Mouse (Mus musculus) lung, adult 2 months (tissue): ENCODE measurements around the gene Synrg. TPM values are rescaled to one million over a fixed set of nuclear protein-coding genes. Genes with fewer than 3 reads are reported as not detected.

ENCODE experiments used
- DNase-seq: peaks from one replicate; pipeline ENCODE4 v3.0.0; 2022
- H3K4me1 ChIP-seq: fragments of 200-500 bp; 2 replicates; pipeline ENCODE4 v1.6.1; 2011; ENCODE audit warnings: low read length; ENCODE audit not compliant: control insufficient read depth, insufficient read depth
- H3K4me3 ChIP-seq: fragments of 200-500 bp; replicated peaks from 2 replicates; pipeline ENCODE3; 2011; ENCODE audit warnings: low read depth, mild to moderate bottlenecking, control low read depth, low read length; ENCODE audit errors: extremely low read depth
- CTCF ChIP-seq: fragments of 200-500 bp; IDR thresholded peaks from 2 replicates; pipeline ENCODE4 v1.5.1; 2011; ENCODE audit warnings: mild to moderate bottlenecking, low read length, control low read depth; ENCODE audit not compliant: insufficient read depth
- POLR2A ChIP-seq: fragments of 200-500 bp; IDR thresholded peaks from 2 replicates; pipeline ENCODE4 v1.6.1; 2011; ENCODE audit warnings: low read depth, mild to moderate bottlenecking, control low read depth, low read length, borderline replicate concordance; ENCODE audit errors: extremely low read depth
- WGBS: fragments of 180-500 bp; shearing (Covaris S2); methylation state at CpG from one replicate; pipeline ENCODE4 v1.1.7; 2018; 5-methylcytosine and 5-hydroxymethylcytosine counted together
- polyA plus RNA-seq: library from polyadenylated mRNA; depleted of rRNA; stranded (reverse); fragments of >200 nt; gene quantifications from 2 replicates; pipeline ENCODE4 v1.2.3, GENCODE M21; 2012

Gene Synrg
- polyA plus RNA-seq, 1 experiment: 30.5 TPM

DNA sequence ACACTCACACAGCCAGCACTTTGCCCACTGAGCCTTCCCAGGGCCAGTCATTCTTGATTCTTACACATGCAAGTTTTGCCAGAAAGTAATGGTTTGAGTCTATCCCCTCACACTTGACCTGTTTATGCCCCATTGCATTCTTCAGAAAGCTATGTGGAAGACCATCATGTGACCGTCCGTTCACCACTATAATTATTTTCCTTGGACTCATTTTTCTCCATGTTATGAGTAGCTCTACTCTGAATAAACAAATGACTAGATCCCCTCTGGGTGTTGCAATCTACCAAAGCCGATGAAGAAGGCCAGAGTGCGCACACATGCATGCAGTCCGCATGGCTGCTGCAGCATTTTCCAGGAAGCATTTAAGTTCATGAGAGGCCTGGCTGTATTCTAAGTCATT lies 63.0 kb downstream of the Synrg start:
- TF ChIP-seq CTCF (no peak), POLR2A (no peak)
- 57% methylated on average over 5 of the region's 5 CpGs for WGBS
- H3K4me1 ChIP-seq: peaks cover 9% of the 10 kb centered on the region
- H3K4me3 ChIP-seq: no peak overlapping the region
- DNase-seq: no peak

DNA sequence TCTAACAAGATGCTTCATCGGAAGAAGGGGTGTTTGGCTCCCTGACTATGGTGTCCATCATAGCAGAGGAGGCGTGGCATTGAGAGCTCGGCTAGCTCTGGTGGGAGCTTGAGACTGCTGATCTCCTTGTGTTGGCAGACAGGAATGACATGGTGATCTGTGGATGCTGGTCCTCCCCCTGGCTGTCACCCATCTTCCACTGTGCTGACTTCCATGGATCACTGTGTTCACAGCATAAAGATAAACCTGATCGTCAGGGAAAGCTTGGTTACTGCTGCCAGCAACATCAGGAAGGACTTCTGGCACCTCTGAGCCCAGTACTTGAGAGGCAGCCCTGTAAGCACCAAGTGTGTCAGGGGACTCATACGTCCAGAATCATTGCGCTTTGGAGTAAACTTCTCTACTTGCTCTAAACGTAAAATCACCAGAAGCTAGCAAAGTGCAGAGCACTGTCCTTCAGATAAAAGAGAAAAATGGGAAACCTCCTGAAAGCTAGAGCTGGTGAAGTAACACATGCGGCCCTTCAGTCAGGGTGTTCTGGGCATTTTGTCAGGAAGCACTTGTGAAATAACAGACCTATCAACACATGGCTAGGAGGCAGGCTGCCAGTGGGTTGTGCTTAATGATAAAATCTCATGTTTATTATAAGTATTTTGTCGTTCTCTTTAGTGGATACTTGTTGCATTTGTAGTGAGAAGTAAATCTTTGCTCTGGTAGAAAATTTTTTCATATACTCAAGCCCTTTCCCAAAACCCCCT lies 64.2 kb downstream of the Synrg start:
- H3K4me1 ChIP-seq: peaks cover 9% of the 10 kb centered on the region
- no peak for TF ChIP-seq CTCF
- no peak for TF ChIP-seq POLR2A
- H3K4me3 ChIP-seq: no peak overlapping the region
- WGBS: 42% methylated on average over 9 of the region's 9 CpGs
- peak; percentile 57 for DNase-seq

DNA sequence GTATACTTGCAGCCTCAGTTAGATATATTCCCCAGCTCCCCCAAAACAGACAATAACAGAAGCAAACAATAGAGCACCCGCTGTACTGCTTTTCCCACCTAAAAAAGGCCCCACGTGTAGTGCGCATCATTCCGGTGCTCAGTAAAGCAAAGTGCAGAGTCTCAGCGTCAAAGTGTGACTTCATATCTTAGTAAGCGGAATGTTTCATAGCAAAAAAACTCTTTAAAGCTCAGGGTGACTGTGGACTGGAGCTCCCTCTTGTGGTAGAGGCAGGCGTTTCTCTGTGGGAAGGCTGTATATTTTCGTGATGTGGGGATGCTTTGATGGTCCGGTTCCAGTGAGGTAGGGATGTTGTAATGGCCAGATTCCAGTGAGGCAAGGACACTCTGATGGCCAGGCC lies 67.7 kb downstream of the Synrg start:
- DNase-seq: peak; percentile 46
- TF ChIP-seq CTCF (peak; percentile 65), POLR2A (no peak)
- no peak overlapping the region for H3K4me3 ChIP-seq
- H3K4me1 ChIP-seq: peaks cover 9% of the 10 kb centered on the region
- 51% methylated on average over 9 of the region's 9 CpGs for WGBS

DNA sequence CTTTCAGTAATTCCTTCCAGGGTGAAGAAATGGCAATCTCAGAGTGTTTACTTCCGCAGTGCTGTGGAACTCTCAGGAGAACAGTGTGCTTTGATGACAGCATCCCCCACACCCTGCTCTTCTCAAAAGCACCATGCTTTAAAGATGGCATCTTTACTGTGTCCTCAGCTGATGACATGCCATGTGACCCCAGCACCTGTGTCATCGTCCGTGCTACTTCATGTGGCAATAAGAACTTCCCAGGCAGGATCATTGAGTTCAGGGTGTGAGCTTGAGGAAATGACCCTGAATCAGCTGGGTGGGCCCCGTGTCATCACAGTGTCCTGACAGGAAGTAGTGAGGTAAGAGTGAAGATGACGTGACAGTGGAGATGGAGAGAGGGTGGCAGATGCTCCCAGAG lies 68.3 kb downstream of the Synrg start:
- no peak for TF ChIP-seq POLR2A
- no peak for TF ChIP-seq CTCF
- DNase-seq: no peak
- Histone ChIP-seq H3K4me1 (peaks cover 7% of the 10 kb centered on the region), H3K4me3 (no peak overlapping the region)
- WGBS: 71% methylated on average over 5 of the region's 5 CpGs

DNA sequence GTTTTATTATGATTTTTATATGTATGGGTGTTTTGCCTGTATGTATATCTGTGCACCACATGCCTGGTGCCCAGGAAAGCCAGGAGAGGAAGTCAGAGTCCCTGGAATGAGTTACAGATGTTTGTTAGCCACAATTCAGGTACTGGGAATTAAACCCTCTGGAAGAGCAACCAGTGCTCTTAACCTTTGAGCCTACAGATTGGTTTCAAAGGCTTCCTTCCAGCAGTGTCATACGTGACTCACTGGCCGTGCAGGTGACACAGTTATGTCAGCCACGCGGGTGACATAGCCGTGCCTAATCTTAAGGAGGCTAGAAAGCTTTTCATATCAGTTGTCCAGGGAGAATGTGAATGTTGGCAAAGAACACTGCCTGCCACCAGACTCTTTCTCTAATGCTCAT lies 69.4 kb downstream of the Synrg start:
- no peak for DNase-seq
- no peak overlapping the region for H3K4me3 ChIP-seq
- H3K4me1 ChIP-seq: no peaks in the 10 kb centered on the region
- TF ChIP-seq CTCF (no peak), POLR2A (no peak)
- WGBS: 81% methylated on average over 5 of the region's 5 CpGs

DNA sequence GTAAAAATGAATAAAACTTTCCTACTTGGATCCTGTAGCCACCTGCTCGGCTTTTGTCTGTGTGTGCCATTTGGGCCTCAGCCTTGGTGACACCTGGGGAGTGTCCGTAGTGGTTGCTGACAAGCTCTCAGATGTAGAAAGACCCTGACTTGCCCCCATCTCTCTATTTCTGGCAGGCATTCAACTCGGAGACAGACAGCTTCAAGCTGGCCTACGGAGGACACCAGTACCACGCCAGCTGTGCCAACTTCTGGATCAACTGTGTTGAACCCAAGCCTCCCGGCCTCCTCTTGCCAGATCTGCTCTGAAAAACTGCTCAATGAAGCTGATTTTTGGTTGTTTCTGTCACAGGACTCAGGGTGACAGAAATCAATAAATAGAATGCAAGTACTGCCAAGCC lies 76.4 kb downstream of the Synrg start:
- Histone ChIP-seq H3K4me1 (no peaks in the 10 kb centered on the region), H3K4me3 (no peak overlapping the region)
- no peak for DNase-seq
- TF ChIP-seq CTCF (no peak), POLR2A (no peak)
- WGBS: 73% methylated on average over 6 of the region's 6 CpGs

DNA sequence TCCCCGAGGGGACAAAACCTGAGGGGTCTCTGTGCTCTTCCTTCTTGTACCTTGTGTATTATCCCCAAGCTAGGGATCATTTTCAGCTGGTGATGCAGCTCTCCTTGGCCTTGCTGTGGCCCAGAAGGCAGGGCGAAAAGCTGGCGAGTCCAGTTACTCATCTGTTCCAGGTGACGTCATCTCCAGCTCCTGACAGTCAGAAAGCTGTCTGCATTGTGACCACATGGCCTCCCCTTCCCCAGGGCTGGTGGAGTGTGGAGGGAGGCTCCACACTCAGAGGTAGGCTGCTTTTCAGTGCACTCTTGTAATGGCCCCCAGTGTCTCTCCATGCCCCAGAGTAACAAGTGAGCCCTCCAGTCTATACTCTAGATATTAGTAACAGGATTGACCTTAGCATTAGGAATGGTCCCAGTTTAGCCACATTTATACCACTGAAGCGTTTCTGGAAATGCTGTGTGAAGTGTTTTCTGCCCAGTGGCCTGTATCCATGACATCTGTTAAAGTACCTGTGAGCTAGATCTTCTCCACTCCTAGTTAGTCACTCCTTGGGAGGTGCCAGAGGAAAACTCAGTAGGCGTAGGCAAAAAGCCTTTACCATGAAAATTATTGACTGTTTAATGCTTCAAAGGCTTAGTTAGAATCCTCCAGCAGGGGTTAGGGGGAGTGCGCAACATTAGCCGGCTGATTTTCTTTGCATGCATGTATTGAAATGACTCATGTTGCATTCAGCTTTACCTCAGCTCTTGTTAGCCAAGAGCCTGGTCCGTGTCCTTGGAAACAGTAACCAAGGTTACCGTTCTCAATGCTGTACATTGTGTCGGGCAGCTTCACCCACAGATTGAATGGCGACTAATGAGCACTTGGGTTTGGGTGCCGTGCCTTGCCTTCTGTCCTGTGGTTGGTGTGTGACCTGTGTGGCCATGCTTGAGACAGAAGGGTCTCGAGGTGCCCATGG lies 78.9 kb downstream of the Synrg start:
- TF ChIP-seq POLR2A: no peak
- TF ChIP-seq CTCF: no peak
- WGBS: 74% methylated on average over 14 of the region's 14 CpGs
- no peak overlapping the region for H3K4me3 ChIP-seq
- H3K4me1 ChIP-seq: no peaks in the 10 kb centered on the region
- DNase-seq: no peak

DNA sequence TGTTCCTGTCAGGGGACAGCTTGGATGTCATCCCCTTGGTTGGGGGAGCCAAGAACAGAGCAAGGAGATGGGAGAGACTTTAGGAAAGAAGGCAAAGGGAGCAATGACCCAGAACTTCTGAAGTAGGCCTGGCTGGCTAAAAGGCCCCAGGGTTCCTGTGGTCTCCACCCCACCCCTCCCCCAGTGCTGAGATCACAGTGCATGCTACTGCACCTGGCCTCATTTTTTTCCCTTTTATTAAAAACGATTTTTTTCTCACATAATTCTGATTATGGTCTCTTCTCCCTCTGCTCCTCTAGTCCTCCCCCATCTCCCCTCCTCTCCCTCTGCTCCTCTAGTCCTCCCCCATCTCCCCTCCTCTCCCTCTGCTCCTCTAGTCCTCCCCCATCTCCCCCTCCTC lies 80.8 kb downstream of the Synrg start:
- no peak for TF ChIP-seq CTCF
- Histone ChIP-seq H3K4me3 (no peak overlapping the region), H3K4me1 (no peaks in the 10 kb centered on the region)
- 29% methylated on average over 1 of the region's 1 CpGs for WGBS
- DNase-seq: no peak

DNA sequence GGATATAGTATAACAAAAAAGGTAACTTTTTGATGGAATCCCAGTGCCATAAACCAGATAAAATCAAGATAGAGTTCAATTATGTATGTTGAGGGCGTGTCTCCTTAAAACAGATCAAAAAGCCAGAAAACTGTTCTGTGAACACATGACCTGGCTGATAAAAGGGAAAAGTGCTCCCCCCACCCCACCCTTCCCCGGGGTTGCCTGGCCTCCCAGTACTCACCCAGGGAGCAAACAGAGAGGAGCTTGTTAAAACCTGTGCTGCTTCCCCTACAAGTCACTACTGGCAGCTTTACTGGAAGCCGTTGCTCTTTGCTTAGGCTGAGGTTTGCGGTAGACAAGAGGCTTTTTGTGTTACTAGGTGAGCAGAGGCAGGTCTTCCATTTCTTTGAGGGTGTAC lies 83.0 kb downstream of the Synrg start:
- no peak overlapping the region for H3K4me3 ChIP-seq
- no peaks in the 10 kb centered on the region for H3K4me1 ChIP-seq
- TF ChIP-seq CTCF (no peak), POLR2A (no peak)
- WGBS: 50% methylated on average over 4 of the region's 4 CpGs
- DNase-seq: no peak
